Mouse (Mus musculus): ENCODE data around the gene Cpa2. TPM values are rescaled to one million over a fixed set of nuclear protein-coding genes. Genes with fewer than 3 reads are reported as not detected.

Cpa2 gene
- polyA plus RNA-seq, 1 experiment from 2014 or later, result 3.9 TPM

DNA sequence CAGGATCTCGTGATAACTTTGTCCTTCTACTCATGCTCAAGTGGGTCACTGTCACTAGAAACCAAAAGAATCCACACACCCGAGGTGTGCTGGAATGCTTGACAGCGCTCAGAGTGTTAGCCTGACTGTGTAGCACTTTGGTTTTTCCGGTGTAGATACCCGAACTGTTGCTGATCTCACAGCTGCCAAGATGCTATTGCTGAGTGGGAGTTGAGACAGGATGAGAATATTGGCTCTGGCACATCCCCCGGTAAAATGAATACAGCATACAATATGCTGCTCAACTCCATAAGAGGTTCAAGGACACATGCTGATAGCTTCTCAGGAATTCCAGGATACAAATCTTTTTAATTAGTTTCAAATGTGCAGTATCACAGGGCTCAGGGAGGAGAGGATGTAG is 12.6 kb upstream of the Cpa2 start:
- Histone ChIP-seq H3K4me1 (replicated peaks) (peaks cover 49% of the 10 kb centered on the region), H3K36me3 (no peaks in the 10 kb centered on the region), H3K9ac (no peak overlapping the region), H3K4me2 (no peak overlapping the region), H3K9me3 (replicated peaks) (no peaks in the 10 kb centered on the region), H3K27ac (peak overlapping the region; percentile 85), H3K4me3 (no peak overlapping the region), H3K27me3 (no peaks in the 10 kb centered on the region)
- 13% methylated on average over 6 of the region's 6 CpGs for WGBS
- ATAC-seq (replicated peaks; ENCODE audit: insufficient number of reproducible peaks, insufficient read depth, low FRiP score, low read depth), result peak; percentile 63; the same call in 1 of the 2 replicates

DNA sequence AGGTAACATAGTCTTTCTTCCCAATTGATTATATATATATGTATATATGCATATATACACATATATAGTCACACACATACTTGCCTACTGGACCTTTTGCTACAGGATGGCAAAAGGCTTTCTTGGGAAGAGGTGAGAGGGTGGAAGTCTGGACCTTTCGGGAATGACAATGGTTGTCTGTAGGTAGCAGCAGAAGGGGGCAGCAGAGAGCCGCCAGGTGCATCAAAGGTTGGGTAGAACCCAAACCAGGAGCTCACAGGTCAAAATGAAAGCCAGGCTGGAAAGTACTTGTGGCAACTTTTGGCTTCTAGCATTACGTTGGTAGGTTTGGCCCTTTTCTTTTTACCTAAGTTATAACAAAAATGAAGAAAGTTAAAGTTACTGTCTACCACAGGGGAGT is 6.0 kb upstream of the Cpa2 start:
- ATAC-seq (replicated peaks; ENCODE audit: insufficient number of reproducible peaks, insufficient read depth, low FRiP score, low read depth), result no peak
- Histone ChIP-seq H3K27me3 (no peaks in the 10 kb centered on the region), H3K9me3 (replicated peaks) (no peaks in the 10 kb centered on the region), H3K4me2 (no peak overlapping the region), H3K4me3 (no peak overlapping the region), H3K9ac (no peak overlapping the region), H3K27ac (0 out of 2 replicates have a peak overlapping the region, but pooled peaks have one; percentile 27), H3K4me1 (replicated peaks) (no peaks in the 10 kb centered on the region), H3K36me3 (no peaks in the 10 kb centered on the region)
- 46% methylated on average over 3 of the region's 3 CpGs for WGBS

DNA sequence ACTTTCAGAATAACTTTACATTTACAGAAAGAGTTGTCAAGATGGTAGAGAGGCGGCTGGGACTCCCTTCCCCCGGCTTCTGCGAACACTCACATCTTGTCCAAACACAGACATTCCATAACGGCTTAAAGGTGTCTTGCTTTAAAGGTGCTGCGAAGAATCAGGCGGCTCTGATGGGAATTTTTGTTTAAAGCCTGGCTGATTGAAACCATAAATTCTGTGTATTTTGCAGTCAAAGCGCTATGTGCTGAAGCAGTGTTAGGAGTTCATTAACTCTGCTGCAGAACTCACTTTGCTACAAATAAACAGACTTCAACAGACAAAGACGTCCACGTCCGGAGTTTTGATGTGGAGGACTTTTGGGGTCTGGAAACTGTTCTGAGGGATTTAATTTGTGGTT is 3.1 kb upstream of the Cpa2 start:
- no peak overlapping the region for H3K27ac ChIP-seq
- ATAC-seq (replicated peaks; ENCODE audit: insufficient number of reproducible peaks, insufficient read depth, low FRiP score, low read depth), result no peak
- WGBS, result 64% methylated on average over 10 of the region's 10 CpGs

DNA sequence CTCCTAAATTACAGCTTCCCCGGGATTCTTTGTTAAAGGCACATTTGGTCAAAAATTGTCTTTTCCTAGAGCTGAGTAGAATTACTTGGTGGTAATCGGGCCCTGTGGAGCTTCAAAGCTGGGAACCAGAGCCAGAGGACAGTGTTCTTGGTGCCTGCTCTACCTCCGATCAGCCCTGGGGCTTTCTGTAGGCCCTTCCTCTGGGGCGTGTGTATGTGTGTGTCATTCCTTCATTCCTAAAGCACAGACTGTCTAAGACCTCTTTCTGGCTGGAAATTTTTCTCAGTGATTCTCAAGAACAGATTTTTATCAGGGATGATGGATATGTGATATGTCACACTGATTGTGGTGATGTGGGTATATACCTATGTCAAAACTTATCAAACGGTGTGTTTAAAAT is 2.6 kb upstream of the Cpa2 start:
- no peak for ATAC-seq (replicated peaks; ENCODE audit: insufficient number of reproducible peaks, insufficient read depth, low FRiP score, low read depth)
- peaks cover 15% of the 10 kb centered on the region for H3K4me1 ChIP-seq (replicated peaks)
- H3K9me3 ChIP-seq (replicated peaks), result no peaks in the 10 kb centered on the region
- H3K4me2 ChIP-seq, result no peak overlapping the region
- no peaks in the 10 kb centered on the region for H3K36me3 ChIP-seq
- no peak overlapping the region for H3K27ac ChIP-seq
- H3K4me3 ChIP-seq, result no peak overlapping the region
- 67% methylated on average over 5 of the region's 5 CpGs for WGBS
- no peak overlapping the region for H3K9ac ChIP-seq
- no peaks in the 10 kb centered on the region for H3K27me3 ChIP-seq

More for the DNA sequence above, 3.1 kb upstream of the Cpa2 start:
- H3K4me3 ChIP-seq, result no peak overlapping the region
- no peak overlapping the region for H3K4me2 ChIP-seq
- H3K27me3 ChIP-seq, result no peaks in the 10 kb centered on the region
- H3K4me1 ChIP-seq (replicated peaks), result peaks cover 11% of the 10 kb centered on the region
- H3K36me3 ChIP-seq, result no peaks in the 10 kb centered on the region
- no peaks in the 10 kb centered on the region for H3K9me3 ChIP-seq (replicated peaks)
- H3K9ac ChIP-seq, result no peak overlapping the region

DNA sequence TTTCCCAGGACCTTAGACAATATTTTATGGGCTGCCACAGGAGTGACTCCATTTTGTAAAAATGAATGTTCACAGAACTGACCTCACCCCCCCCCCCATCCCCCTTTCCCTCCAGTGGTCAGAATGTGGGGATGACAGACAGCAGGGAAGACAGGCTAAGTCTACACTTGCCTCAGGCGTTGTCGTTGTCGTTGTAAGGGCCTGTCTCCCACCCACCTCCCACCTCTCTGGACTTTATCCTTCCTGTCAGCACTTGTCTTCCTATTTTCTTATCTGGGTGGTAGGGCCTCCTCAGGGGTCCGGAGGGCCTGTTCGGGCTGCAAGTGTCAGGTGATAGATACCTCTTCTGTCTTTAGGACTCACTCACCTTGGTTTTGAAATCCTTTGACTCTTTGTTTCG is 895 bp downstream of the Cpa2 start:
- WGBS, result 21% methylated on average over 6 of the region's 6 CpGs
- ATAC-seq (replicated peaks; ENCODE audit: insufficient number of reproducible peaks, insufficient read depth, low FRiP score, low read depth), result no peak
- Histone ChIP-seq H3K9me3 (replicated peaks) (no peaks in the 10 kb centered on the region), H3K27ac (peak overlapping the region; percentile 56; the same call in 1 of the 2 replicates), H3K9ac (no peak overlapping the region), H3K27me3 (no peaks in the 10 kb centered on the region), H3K4me1 (replicated peaks) (peaks cover 34% of the 10 kb centered on the region), H3K4me2 (no peak overlapping the region), H3K4me3 (no peak overlapping the region), H3K36me3 (no peaks in the 10 kb centered on the region)

DNA sequence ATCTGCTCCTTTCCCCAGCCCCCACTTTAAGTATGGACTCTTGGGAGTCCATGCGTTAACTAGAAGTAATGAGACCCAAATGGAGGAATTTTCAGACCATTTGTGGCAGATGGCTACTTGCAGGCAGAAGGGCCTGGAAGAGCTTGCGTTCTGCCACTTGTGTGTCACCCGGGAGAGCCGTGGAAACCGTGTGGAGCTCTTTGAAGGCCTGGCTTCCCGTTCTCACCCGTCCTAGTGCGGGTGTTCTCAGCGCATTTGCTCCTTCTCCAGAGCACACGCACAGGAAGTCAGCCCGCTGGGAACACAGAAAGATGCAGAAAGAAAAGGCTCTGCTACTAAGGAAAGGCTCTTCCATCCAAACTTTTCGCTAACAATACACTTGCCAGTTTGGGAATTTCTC is 1.7 kb downstream of the Cpa2 start:
- H3K27me3 ChIP-seq, result no peaks in the 10 kb centered on the region
- H3K4me2 ChIP-seq, result no peak overlapping the region
- no peaks in the 10 kb centered on the region for H3K36me3 ChIP-seq
- no peak overlapping the region for H3K4me3 ChIP-seq
- no peak overlapping the region for H3K9ac ChIP-seq
- ATAC-seq (replicated peaks; ENCODE audit: insufficient number of reproducible peaks, insufficient read depth, low FRiP score, low read depth), result no peak
- H3K4me1 ChIP-seq (replicated peaks), result peaks cover 40% of the 10 kb centered on the region
- WGBS, result 44% methylated on average over 12 of the region's 12 CpGs
- peak overlapping the region; percentile 56 for H3K27ac ChIP-seq
- no peaks in the 10 kb centered on the region for H3K9me3 ChIP-seq (replicated peaks)

- no peak overlapping the region for H3K27ac ChIP-seq
- no peaks in the 10 kb centered on the region for H3K27me3 ChIP-seq
- H3K4me2 ChIP-seq, result no peak overlapping the region
- no peak for ATAC-seq (replicated peaks; ENCODE audit: insufficient number of reproducible peaks, insufficient read depth, low FRiP score, low read depth)
- H3K4me1 ChIP-seq (replicated peaks), result peaks cover 45% of the 10 kb centered on the region
- no peaks in the 10 kb centered on the region for H3K9me3 ChIP-seq (replicated peaks)
- H3K4me3 ChIP-seq, result no peak overlapping the region
- H3K9ac ChIP-seq, result no peak overlapping the region
- no peaks in the 10 kb centered on the region for H3K36me3 ChIP-seq
- 59% methylated on average over 8 of the region's 8 CpGs for WGBS
Measured at GRCm38 (mm10) chr6:30543851-30544250, 2.5 kb downstream of the Cpa2 start.

DNA sequence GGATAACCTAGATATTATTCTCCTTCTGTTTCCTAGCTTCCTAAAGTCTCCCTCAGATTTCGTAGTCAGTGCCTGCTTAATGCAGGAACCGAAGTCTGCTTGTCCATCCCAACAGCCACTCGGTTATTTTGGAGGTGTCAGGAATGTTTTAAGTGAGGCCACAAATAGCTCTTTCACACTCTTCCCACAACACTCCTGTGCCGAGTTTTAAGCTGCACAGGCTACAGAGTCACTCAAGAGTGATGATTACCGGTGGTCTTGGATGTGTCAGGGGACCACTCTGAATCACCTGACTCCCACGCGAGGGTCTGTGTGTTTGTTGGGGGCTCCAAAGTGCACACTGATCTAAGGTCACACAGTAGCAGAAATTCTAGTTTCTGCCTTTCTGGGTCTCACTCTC is 4.3 kb downstream of the Cpa2 start:
- Histone ChIP-seq H3K4me1 (replicated peaks) (peaks cover 52% of the 10 kb centered on the region), H3K9ac (no peak overlapping the region), H3K4me2 (no peak overlapping the region), H3K36me3 (no peaks in the 10 kb centered on the region), H3K9me3 (replicated peaks) (no peaks in the 10 kb centered on the region), H3K27ac (peak overlapping the region; percentile 87), H3K4me3 (no peak overlapping the region), H3K27me3 (no peaks in the 10 kb centered on the region)
- 45% methylated on average over 7 of the region's 7 CpGs for WGBS
- peak; percentile 75 for ATAC-seq (replicated peaks; ENCODE audit: insufficient number of reproducible peaks, insufficient read depth, low FRiP score, low read depth)

- WGBS, result 17% methylated on average over 17 of the region's 17 CpGs
- ATAC-seq (replicated peaks; ENCODE audit: insufficient number of reproducible peaks, insufficient read depth, low FRiP score, low read depth), result peak; percentile 61; the same call in 1 of the 2 replicates
- H3K4me1 ChIP-seq (replicated peaks), result peaks cover 51% of the 10 kb centered on the region
Measured at GRCm38 (mm10) chr6:30546571-30547273, 5.3 kb downstream of the Cpa2 start.

GRCm38 (mm10) chr6:30547274-30547645 is 5.9 kb downstream of the Cpa2 start:
- Histone ChIP-seq H3K9ac (0 out of 2 replicates have a peak overlapping the region, but pooled peaks have one; percentile 33), H3K9me3 (replicated peaks) (no peaks in the 10 kb centered on the region), H3K36me3 (no peaks in the 10 kb centered on the region), H3K4me1 (replicated peaks) (peaks cover 53% of the 10 kb centered on the region), H3K27ac (peak overlapping the region; percentile 87), H3K4me3 (peak overlapping the region; percentile 30), H3K27me3 (no peaks in the 10 kb centered on the region), H3K4me2 (peak overlapping the region; percentile 59)
- 1% methylated on average over 15 of the region's 17 CpGs for whole genome bisulfite sequencing
- ATAC-seq (replicated peaks; ENCODE audit: insufficient number of reproducible peaks, insufficient read depth, low FRiP score, low read depth), result no peak; the same call in 1 of the 2 replicates

More at GRCm38 (mm10) chr6:30546571-30547273, 5.3 kb downstream of the Cpa2 start:
- H3K27me3 ChIP-seq, result no peaks in the 10 kb centered on the region
- H3K4me2 ChIP-seq, result peak overlapping the region; percentile 59
- no peaks in the 10 kb centered on the region for H3K9me3 ChIP-seq (replicated peaks)
- no peaks in the 10 kb centered on the region for H3K36me3 ChIP-seq
- H3K27ac ChIP-seq, result peak overlapping the region; percentile 87
- H3K9ac ChIP-seq, result 0 out of 2 replicates have a peak overlapping the region, but pooled peaks have one; percentile 33
- peak overlapping the region; percentile 30 for H3K4me3 ChIP-seq

DNA sequence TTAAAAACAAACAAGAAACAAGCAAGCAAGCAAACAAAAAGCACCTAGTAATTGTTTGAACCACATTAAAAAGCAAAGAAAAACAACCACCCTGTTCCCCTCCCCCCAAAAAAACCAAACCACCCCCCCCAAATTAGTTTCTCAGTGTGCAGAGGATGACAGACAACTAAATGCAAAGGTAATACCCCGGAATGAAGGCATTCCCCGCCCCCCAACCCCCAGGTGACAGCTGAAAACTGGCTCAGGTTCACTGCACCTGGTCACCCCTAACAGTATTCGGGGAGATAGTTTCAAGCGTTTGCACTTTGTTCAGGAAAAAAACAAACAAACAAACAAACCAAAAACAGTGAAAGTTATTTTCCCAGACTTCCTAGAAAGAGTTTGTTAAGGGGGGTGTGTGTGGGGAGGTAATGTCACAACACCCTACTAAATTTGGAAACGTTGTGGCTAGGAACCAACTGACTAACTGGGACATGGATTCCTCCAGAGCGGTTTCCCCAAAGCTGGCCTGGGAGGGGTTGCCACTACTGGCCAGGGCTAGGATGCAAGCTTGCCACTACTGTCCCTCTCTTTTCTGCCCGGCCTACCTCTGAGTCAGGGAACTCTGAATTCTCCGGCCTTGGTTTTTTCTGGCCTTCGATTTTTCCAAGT is 6.4 kb downstream of the Cpa2 start:
- peak overlapping the region; percentile 87 for H3K27ac ChIP-seq
- peaks cover 53% of the 10 kb centered on the region for H3K4me1 ChIP-seq (replicated peaks)
- ATAC-seq (replicated peaks; ENCODE audit: insufficient number of reproducible peaks, insufficient read depth, low FRiP score, low read depth), result no peak
- H3K36me3 ChIP-seq, result no peaks in the 10 kb centered on the region
- no peaks in the 10 kb centered on the region for H3K27me3 ChIP-seq
- H3K4me3 ChIP-seq, result peak overlapping the region; percentile 30; the same call in 1 of the 2 replicates
- H3K9me3 ChIP-seq (replicated peaks), result no peaks in the 10 kb centered on the region
- 39% methylated on average over 9 of the region's 9 CpGs for WGBS
- H3K4me2 ChIP-seq, result peak overlapping the region; percentile 59
- no peak overlapping the region for H3K9ac ChIP-seq
